Mouse (Mus musculus): Measurements from ENCODE around the gene Chac2.
"Not testable (repeated sequence)": the region's sequence is repeated elsewhere in the genome, so short reads cannot be mapped to it uniquely, and the experiment has no call there.

Chac2 gene

DNA sequence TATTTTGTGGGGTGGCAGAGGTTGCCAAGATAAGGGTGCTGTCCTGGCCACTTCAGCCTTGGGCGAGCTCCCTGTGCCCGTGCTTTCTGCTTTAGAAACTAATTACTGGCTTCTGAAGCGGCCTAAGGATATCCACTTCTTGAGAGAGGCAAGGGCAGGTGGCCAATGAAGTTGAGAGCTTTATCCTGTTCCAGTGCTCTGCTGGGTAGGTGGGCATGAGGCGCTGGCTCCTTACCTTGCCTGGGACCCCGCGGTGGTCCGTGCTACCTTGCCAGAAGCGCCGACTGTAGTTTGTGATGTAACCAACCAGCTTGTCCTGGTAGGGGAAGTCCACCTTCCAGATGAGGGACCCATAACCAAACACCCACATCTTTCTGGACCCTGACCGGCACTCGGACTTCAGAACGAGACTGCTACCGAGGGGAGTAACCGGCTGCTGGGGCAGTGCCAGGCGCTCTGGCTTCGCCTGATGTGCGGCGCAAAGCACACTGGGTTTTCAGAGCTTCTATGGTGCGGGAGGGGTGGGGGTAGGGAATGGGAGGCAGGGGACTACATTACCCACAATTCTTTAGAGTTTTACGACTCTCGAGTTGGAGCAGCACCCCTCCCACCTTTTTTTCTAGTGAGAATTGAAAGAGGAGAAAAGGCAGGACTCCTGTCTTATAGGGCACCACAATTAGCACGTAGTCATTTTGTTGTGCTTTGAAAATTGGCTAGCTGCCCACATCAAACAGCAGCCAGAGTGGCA is at the start of gene Chac2:
Gene Chac2 (minus strand): TSS at position 474 of the 748 bp plus-strand sequence.
- DNase-seq (ENCODE audit: low read depth, low spot score): peak; percentile 73

- DNase-seq (ENCODE audit: low read depth, low spot score): no peak
These were observed 48.8 kb upstream of the Chac2 start for GRCm38 (mm10) chr11:31034958-31035357.

- DNase-seq (ENCODE audit: low read depth, low spot score): not testable (repeated sequence)
These were observed 31.3 kb upstream of the Chac2 start for GRCm38 (mm10) chr11:31017466-31017865.

DNA sequence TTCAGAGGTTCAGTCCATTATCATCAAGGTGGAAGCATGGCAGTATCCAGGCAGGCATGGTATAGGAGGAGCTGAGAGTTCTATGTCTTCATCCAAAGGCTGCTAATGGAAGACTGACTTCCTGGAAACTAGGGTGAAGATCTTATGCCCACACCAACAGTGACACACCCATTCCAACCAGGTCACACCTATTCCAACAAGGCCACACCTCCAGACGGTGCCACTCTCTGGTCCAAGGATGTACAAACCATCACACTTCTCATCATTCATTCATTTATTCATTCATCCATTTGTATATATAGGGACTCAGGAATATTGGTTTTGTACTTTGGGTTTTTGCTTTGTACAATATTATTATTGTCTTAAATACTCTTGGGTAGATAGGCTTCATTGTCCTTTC is 23.5 kb upstream of the Chac2 start:
- DNase-seq (ENCODE audit: low read depth, low spot score): not testable (repeated sequence)

DNA sequence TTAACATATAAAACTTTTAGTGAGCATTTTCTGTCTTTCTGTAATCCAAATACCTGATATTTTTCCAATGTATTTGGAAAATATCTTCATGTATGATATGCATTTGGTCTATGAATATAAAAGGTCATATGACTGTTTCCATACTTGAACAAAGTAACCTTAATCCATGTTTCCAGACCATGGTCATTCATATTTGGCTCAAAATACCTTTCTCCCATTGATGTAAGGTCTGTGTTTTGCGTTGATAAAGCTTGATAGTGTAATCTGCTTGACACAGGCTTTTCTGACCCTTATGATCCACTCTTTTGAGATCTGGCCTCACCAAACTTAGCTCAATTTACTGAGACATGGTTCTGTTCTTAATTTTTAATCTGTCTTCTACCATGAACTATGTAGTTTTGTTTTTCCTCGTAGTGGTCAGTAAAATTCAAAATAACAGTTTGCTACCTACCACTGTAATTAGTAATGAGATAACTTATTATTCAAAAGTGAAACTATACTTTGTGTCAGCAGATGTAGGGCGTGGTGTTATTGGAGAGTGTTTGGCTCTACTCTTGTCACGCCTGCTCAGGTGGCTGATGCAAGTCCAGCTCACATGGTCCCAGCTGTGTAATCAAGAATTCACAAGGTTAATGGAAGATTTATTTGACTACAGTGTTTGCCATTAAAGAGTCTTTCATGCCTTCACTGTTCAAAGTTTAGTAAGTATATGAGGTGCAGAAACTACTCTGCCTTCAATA is 15.2 kb upstream of the Chac2 start:
- no peak for DNase-seq (ENCODE audit: low read depth, low spot score)

DNA sequence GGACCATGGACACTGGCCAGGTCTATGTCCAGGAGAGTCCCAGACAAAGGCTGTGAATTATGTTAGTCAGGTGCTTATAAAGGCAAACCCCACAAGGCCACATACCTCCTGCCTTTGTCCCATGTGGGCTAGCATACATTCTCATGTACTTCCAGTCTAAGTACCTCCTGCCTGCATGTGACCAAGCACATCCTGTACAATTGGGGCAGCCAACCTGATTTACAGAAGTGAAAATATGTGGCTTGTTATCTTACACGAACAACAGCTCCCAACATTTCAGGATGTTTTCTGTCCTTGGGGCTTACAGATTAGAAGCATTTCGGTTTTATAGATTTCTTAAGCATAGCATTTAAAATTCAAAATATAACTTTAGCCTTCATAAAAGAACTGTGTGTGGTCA is 13.9 kb upstream of the Chac2 start:
- no peak for DNase-seq (ENCODE audit: low read depth, low spot score)

- DNase-seq (ENCODE audit: low read depth, low spot score): no peak
These were observed 12.6 kb upstream of the Chac2 start for GRCm38 (mm10) chr11:30998704-30999103.

DNA sequence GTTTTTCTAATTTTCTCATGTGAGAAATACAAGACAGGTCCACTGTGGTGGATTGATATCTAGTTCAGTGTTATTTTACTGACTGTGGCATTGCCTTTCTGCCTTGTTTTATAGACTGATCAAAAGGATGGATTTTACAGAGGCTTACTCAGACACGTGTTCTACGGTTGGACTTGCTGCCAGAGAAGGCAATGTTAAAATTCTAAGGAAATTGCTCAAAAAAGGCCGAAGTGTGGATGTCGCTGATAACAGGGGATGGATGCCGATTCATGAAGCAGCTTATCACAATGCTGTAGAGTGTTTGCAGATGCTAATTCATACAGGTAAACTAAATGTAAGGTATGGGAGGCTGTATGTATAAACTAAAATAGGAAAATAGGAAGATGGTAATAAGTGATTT is 12.0 kb upstream of the Chac2 start:
- no peak for DNase-seq (ENCODE audit: low read depth, low spot score)

DNA sequence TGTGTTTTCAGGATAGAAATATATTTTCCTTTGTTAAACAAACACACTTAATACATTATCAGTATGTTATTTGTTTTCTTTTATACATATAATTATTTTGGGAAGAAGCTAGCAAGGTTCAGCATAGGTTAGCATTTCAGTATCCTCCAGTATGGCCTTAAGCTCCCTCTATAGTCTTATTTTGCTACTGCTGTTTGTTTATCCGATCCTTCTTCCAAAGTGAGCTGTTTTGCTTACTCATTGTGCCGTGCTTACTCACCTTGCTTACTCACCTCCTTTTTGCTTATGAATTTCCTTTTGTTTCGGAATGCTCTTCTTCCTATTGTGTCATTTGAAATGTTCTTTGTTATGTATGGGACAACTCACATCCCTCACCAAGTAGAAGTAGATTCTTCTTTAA is 10.5 kb upstream of the Chac2 start:
- DNase-seq (ENCODE audit: low read depth, low spot score): no peak

GRCm38 (mm10) chr11:30986625-30987017 is 471 bp upstream of the Chac2 start:
- DNase-seq (ENCODE audit: low read depth, low spot score): no peak

DNA sequence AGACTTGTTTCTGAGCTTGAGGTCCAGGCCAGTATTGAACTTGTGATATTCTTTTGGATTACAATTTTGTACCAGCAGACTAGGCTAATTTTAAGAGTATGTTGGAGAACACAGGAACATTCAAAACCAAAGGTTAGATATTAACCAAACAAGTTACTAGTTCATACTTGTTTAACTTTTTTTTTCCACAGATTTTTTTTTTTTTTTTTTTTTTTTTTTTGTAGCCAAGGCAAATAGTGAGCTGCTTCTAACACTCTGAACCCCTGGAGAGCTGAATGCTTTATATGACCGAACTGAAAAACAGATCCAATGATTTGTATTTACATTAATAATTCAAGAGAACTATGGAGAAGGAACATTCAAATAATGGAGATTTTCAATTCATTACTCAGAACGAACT is 913 bp downstream of the Chac2 start:
- DNase-seq (ENCODE audit: low read depth, low spot score): no peak

- DNase-seq (ENCODE audit: low read depth, low spot score): peak; percentile 69
These were observed 31.8 kb downstream of the Chac2 start, which contains the start of gene Erlec1 for GRCm38 (mm10) chr11:30954279-30954725. Erlec1 (minus strand) TSS chr11:30954335.

DNA sequence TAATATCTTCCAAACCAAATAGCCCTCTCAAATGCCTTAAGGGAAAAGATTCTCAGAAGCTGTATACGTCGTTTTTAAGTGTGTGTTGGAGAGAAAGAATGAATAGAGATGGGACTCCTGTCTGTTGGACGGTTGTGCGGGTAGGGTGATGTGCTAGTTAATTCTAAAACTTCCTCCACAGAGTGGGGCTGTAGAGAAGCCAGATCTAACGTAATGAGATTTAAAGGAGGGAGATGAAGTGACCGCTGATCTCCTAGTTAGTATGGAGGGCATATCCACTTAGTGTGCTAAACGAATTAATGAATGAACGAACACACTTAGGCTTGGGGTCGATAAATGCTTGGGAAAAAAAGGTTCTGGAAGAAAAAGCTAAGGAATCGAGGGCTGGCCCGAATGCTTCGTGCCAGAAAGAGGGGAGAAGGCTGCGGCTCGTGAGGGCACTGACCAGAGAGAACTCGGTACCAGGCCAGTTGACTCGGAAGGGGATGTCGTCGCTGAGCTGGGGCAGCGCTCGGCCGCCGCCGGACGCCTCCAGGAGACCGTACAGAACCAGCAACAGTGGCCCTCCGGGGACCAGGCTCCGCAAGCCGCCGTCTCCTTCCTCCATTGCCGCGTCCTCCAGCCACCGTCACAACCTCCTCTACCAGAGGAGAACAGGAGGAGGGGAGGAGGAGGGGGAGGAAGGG is 32.5 kb downstream of the Chac2 start:
- DNase-seq (ENCODE audit: low read depth, low spot score): peak; percentile 53

DNA sequence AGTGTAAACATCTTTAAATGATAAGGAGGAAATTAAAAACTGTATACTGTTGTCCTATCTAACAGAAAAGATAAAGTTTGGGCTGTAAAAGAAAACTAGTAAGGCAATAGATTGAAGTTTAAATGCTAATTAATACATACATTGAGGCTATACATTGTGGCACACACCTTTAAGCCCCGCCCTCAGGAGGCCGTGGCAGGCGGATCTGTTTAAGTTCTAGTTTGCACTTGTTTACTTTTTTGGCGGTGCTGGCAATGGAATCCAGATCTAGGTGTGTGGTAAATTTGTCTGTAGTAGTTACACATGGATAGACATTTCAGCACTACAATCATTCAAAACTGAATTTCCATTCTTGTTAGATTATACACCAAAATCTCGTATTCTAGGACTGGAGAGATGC is 33.3 kb downstream of the Chac2 start:
- no peak for DNase-seq (ENCODE audit: low read depth, low spot score)

DNA sequence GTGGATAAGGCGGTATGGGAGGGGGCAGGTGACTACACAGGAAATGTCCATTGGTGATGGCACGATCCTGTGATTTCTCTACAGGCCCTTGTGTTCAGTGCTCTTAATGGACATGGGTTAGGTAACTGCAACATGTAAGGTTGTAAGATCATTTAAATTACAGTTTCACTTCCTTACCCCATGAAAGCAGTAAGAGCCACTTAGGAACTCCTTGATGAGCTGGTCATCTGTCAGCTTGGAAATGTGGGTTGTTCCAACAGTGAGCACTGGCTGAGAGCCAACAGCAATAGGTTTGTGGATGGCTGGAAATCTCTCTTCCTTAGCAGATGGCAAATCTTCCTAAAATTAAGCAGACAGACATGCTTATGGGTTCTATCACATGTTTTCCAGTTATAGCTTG is 42.6 kb downstream of the Chac2 start:
- DNase-seq (ENCODE audit: low read depth, low spot score): no peak

DNA sequence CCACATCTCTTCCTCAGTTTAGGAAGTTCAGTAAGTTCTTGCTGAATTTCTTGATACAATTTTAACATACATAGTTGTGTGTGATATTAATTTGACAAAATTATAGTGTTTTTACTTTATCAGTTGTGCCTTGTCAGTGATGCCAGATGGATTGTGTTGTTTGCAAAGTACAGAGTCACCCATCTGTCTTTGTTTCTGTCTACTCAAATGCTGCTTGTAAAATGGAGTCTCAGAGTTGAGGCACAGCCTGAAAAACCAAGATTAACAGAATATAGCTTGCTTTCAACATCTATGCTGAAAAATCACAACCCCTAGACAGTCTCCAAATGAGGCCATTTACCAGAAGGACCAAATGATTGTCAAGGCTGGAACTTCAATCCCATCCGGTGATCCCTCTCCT is 57.7 kb downstream of the Chac2 start:
- DNase-seq (ENCODE audit: low read depth, low spot score): no peak

- DNase-seq (ENCODE audit: low read depth, low spot score): no peak
These were observed 58.1 kb downstream of the Chac2 start for GRCm38 (mm10) chr11:30928079-30928478.

Measured in retina, adult 2 months (tissue).